10 mouse cellular contexts compared by ENCODE assay signal in the genomic region with DNA sequence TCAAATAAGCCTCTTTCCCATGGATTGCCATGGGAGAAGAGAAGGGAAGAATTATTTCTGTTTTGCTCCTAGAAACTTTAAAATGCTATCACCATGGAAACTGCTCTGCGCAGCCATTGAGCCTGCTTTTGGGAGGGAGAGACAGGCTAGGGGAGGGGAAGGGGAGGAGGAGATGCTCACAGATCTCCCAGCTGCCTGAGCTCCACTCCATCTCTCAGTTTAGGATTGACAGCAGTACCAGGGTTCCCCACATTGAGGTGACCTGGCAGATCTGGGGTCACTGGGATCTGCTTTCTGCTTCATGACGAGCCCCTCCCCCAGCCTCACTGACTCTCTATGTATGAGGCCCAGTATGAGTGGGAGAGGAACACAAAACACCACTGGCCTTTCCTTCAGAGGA.
A peak's percentile ranks its signal among the peaks of the same experiment; 100 is the strongest.
DNase-seq lines count a peak whose midpoint lies in the region; ATAC-seq lines count a peak whose summit lies in the region.
"Had no signal": no experiment of that assay in that cellular context is flagged by ENCODE, and none has a peak within 500 bp of the region (broad histone marks: within the 10 kb centered on the region; RNA-seq: fewer than 3 reads in every experiment).

No protein-coding gene starts in this region.

- no peak overlapping the region for H3K4me2 ChIP-seq in hindbrain, embryonic 13.5 days
- H3K4me2 ChIP-seq in midbrain, embryonic 13.5 days (replicated peaks) = no peak overlapping the region

- DNase-seq in left cerebral cortex, adult 9 months (ENCODE audit: low spot score in 2 of 2) = peak; percentile 54 to 74
- DNase-seq in left cerebral cortex, adult 11 months (ENCODE audit: low spot score) = no peak
- no peak for DNase-seq in heart, postnatal 14 days
- DNase-seq in cerebellum, adult 11 months = no peak
- no peak for DNase-seq in spleen, postnatal 4 days (ENCODE audit: low spot score in 2 of 2)
- DNase-seq: cerebellum, postnatal 10 days; liver, postnatal 0 days had no signal

- peaks cover 17% of the 10 kb centered on the region for H3K4me1 ChIP-seq in hindbrain, embryonic 13.5 days (replicated peaks)
- H3K4me1 ChIP-seq in midbrain, embryonic 13.5 days (replicated peaks) = peaks cover 24% of the 10 kb centered on the region

- H3K4me3 ChIP-seq in hindbrain, embryonic 13.5 days = no peak overlapping the region
- H3K4me3 ChIP-seq in midbrain, embryonic 13.5 days (replicated peaks) = no peak overlapping the region

- H3K9me3 ChIP-seq in hindbrain, embryonic 13.5 days = no peaks in the 10 kb centered on the region
- H3K9me3 ChIP-seq in midbrain, embryonic 13.5 days = no peaks in the 10 kb centered on the region

- no peak overlapping the region for H3K9ac ChIP-seq in hindbrain, embryonic 13.5 days
- H3K9ac ChIP-seq in midbrain, embryonic 13.5 days (replicated peaks) = no peak overlapping the region
- H3K9ac ChIP-seq: liver, postnatal 0 days had no signal

- WGBS in hindbrain, embryonic 13.5 days = 16% methylated on average over 2 of the region's 2 CpGs
- WGBS in midbrain, embryonic 13.5 days = 18% methylated on average over 2 of the region's 2 CpGs

- peaks cover 8% of the 10 kb centered on the region; the same call in 1 of the 2 replicates for H3K27me3 ChIP-seq in hindbrain, embryonic 13.5 days
- H3K27me3 ChIP-seq in midbrain, embryonic 13.5 days = no peaks in the 10 kb centered on the region; the same call in 1 of the 2 replicates

- intact Hi-C loops in heart, postnatal 14 days (cut with DNase I) = no loop called here

- no peaks in the 10 kb centered on the region for H3K36me3 ChIP-seq in hindbrain, embryonic 13.5 days
- H3K36me3 ChIP-seq in midbrain, embryonic 13.5 days = no peaks in the 10 kb centered on the region

- peak; percentile 59; the same call in 1 of the 2 replicates for ATAC-seq in hindbrain, embryonic 13.5 days (ENCODE audit: low FRiP score)
- peak; percentile 63 for ATAC-seq in midbrain, embryonic 13.5 days
- ATAC-seq: inflammation-experienced regulatory T-cells, adult 6 months; liver, postnatal 0 days had no signal

- no peak overlapping the region for H3K27ac ChIP-seq in hindbrain, embryonic 13.5 days
- no peak overlapping the region for H3K27ac ChIP-seq in midbrain, embryonic 13.5 days

Comparison
In these comparisons a context has a peak if more than half of its experiments do, and no peak if none do; other contexts are left out.
1. DNase-seq: peak in left cerebral cortex, adult 9 months (2 of 2); none in left cerebral cortex, adult 11 months (single experiment), heart, postnatal 14 days (0 of 2), cerebellum, adult 11 months (single experiment) and spleen, postnatal 4 days (0 of 2).